31 mouse cellular contexts compared by ENCODE assay signal in the genomic region with DNA sequence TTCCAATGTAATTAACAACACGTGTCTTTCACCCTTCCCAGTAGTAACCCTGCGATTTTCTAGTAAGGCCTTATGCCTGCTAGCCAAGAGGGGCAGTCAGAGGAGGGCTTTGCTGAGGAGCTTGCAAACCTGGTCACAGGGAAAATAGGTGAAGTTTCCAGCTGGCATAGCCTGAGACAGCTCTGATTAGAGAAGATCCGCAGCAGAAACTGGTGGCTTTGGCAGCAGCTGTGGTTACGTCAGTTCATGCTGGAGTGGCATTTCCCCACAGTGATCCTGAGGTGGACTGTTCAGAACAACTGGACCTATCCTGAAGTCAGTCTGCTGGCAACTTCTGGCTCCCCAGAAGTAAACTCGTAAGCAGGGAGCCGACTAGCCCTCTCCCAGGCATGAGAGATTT. TPM values are rescaled to one million over a fixed set of nuclear protein-coding genes. Genes with fewer than 3 reads are reported as not detected.
"Had no signal": no experiment of that assay in that cellular context is flagged by ENCODE, and none has a peak within 500 bp of the region (broad histone marks: within the 10 kb centered on the region; RNA-seq: fewer than 3 reads in every experiment).

No protein-coding gene starts in this region.

- H3K27me3 ChIP-seq: forebrain, embryonic 15.5 days had no signal

- H3K4me1 ChIP-seq: embryonic facial prominence, embryonic 12.5 days had no signal

- ATAC-seq: forebrain, embryonic 13.5 days; forebrain, embryonic 14.5 days; forebrain, embryonic 15.5 days; forebrain, embryonic 16.5 days; forebrain, postnatal 0 days had no signal

- H3K36me3 ChIP-seq: forebrain, embryonic 12.5 days; forebrain, embryonic 15.5 days had no signal

- DNase-seq: cerebellum, adult 2 months; cerebellum, adult 8-10 months; cerebellum, adult 9-10 months; cerebellum, adult 9-11 months; cerebellum, postnatal 10 days; cerebellum, postnatal 25 days; cerebellum, postnatal 36 days; embryo, embryonic 11 days; forebrain, postnatal 0 days; gastrocnemius, adult 2 months; gastrocnemius, postnatal 10 days; gastrocnemius, postnatal 14 days; gastrocnemius, postnatal 25 days; gastrocnemius, postnatal 36 days; heart, adult 2 months had no signal

- H3K27ac ChIP-seq: embryonic facial prominence, embryonic 12.5 days; embryonic facial prominence, embryonic 15.5 days; forebrain, embryonic 10.5 days; forebrain, embryonic 12.5 days; forebrain, embryonic 13.5 days; forebrain, embryonic 15.5 days; gastrocnemius, adult 2 months; heart, adult 2 months had no signal

- H3K4me3 ChIP-seq: embryonic facial prominence, embryonic 12.5 days; embryonic facial prominence, embryonic 15.5 days; erythroblast, embryonic 14.5 days; forebrain, embryonic 10.5 days; forebrain, embryonic 12.5 days; forebrain, embryonic 13.5 days; forebrain, embryonic 15.5 days; gastrocnemius, adult 2 months; heart, adult 2 months had no signal

- H3K9ac ChIP-seq: embryonic facial prominence, embryonic 12.5 days; embryonic facial prominence, embryonic 15.5 days; forebrain, embryonic 12.5 days; forebrain, embryonic 13.5 days; forebrain, embryonic 15.5 days; forebrain, postnatal 0 days had no signal

- H3K9me3 ChIP-seq: embryonic facial prominence, embryonic 12.5 days; embryonic facial prominence, embryonic 15.5 days; forebrain, embryonic 10.5 days; forebrain, embryonic 12.5 days; forebrain, embryonic 13.5 days; forebrain, embryonic 15.5 days had no signal

- H3K4me2 ChIP-seq: embryonic facial prominence, embryonic 12.5 days; embryonic facial prominence, embryonic 15.5 days; forebrain, embryonic 12.5 days; forebrain, embryonic 13.5 days; forebrain, embryonic 15.5 days had no signal

RNA-seq across cellular contexts. Expression of gene Echdc2, which starts 2.8 kb away (rescaled TPM):
- total RNA-seq: common myeloid progenitor, adult 5-6 weeks had no signal

RNA-seq across cellular contexts. Expression of gene Zyg11a, which starts 49.8 kb away (rescaled TPM):
- total RNA-seq: common myeloid progenitor, adult 5-6 weeks; forebrain, postnatal 0 days; gastrocnemius, postnatal 4 days; granulocyte monocyte progenitor cell, adult 5-6 weeks had no signal
- polyA plus RNA-seq: cerebellum, adult 2 months; cortical plate, adult 2 months; embryonic facial prominence, embryonic 11.5 days; erythroblast, embryonic 14.5 days; forebrain, embryonic 10.5 days; forebrain, embryonic 11.5 days; forebrain, embryonic 12.5 days; forebrain, embryonic 13.5 days; forebrain, embryonic 14.5 days; forebrain, embryonic 15.5 days; forebrain, embryonic 16.5 days; forebrain, postnatal 0 days; frontal cortex, adult 2 months had no signal
